Mouse (Mus musculus) cerebellum, adult 2 months (tissue): ENCODE measurements at regions not wholly inside any gene's neighbourhood (a gene's known extent, or its start where the extent isn't known, plus 50 kb on each side); places are given as distances from the start of the nearest gene placed in this dataset.

Source experiments
- CTCF ChIP-seq: fragments of 200-500 bp; IDR thresholded peaks from 2 replicates; pipeline ENCODE4 v1.5.1; 2011; ENCODE audit warnings: low read depth, mild to moderate bottlenecking, control low read depth, low read length, moderate library complexity, borderline replicate concordance; ENCODE audit not compliant: insufficient read depth
- POLR2A ChIP-seq: fragments of 200-500 bp; IDR thresholded peaks from 2 replicates; pipeline ENCODE4 v1.6.1; 2011; ENCODE audit warnings: low read length, control low read depth, borderline replicate concordance; ENCODE audit not compliant: insufficient read depth

DNA sequence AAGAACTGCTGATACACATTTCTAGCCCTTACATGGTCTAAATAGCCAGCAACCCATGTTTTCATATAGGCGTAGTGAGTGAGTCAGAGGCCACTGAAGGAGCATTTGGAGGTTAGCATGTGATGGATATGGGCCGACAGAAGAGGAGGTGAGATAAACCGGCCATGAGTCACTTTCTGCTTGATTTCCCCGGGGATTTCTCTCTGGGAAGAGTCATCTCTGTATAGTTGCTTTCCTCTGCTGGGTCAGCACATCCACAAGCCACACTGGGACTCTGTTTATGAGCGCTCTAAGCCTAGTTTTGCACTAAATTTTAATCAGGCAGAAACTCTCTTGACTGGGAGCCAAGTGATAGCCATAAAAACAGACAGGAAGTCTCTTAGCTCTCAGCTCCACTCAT, 142.2 kb downstream of the Slc30a10 start:
- no peak for TF ChIP-seq CTCF
- TF ChIP-seq POLR2A, result no peak
